Mouse (Mus musculus) stomach, embryonic 16.5 days (tissue): Measurements from ENCODE around the gene Stk25. TPM values are rescaled to one million over a fixed set of nuclear protein-coding genes. Genes with fewer than 3 reads are reported as not detected.
A peak's percentile ranks its signal among the peaks of the same experiment; 100 is the strongest.

Experiments used
- ATAC-seq: fragments of 200-750 bp; cut with Nextera tagmentation; 2 replicates; pipeline ENCODE4 v1.8.0; 2017; ENCODE audit warnings: moderate number of reproducible peaks, moderate TSS enrichment; ENCODE audit not compliant: insufficient read depth, low FRiP score
- H3K27ac ChIP-seq: fragments of 300-500 bp; sonication (generic); 2 replicates; pipeline ENCODE4 v1.5.1; 2014; ENCODE audit warnings: low read length
- H3K27me3 ChIP-seq: fragments of 300-500 bp; sonication (generic); 2 replicates; pipeline ENCODE4 v1.6.1; 2014; ENCODE audit warnings: low read length, control low read depth, mixed read lengths; ENCODE audit not compliant: control insufficient read depth, insufficient read depth
- H3K36me3 ChIP-seq: fragments of 300-500 bp; sonication (generic); 2 replicates; pipeline ENCODE4 v1.6.1; 2014; ENCODE audit warnings: low read length; ENCODE audit not compliant: control insufficient read depth, insufficient read depth
- H3K4me1 ChIP-seq: fragments of 300-500 bp; sonication (generic); 2 replicates; pipeline ENCODE4 v1.6.1; 2014; ENCODE audit warnings: low read length, control low read depth, mixed read lengths; ENCODE audit not compliant: control insufficient read depth, insufficient read depth
- H3K4me2 ChIP-seq: fragments of 300-500 bp; sonication (generic); 2 replicates; pipeline ENCODE4 v1.6.1; 2014; ENCODE audit warnings: low read depth, low read length, mixed read lengths
- H3K4me3 ChIP-seq: fragments of 300-500 bp; sonication (generic); replicated peaks from 2 replicates; pipeline ENCODE4 v1.5.1; 2014; ENCODE audit warnings: mild to moderate bottlenecking, low read length
- H3K9ac ChIP-seq: fragments of 300-500 bp; sonication (generic); 2 replicates; pipeline ENCODE4 v1.6.1; 2014; ENCODE audit warnings: low read length
- H3K9me3 ChIP-seq: fragments of 300-500 bp; sonication (generic); replicated peaks from 2 replicates; pipeline ENCODE4 v1.6.1; 2016; ENCODE audit warnings: low read length, control low read depth; ENCODE audit not compliant: control insufficient read depth
- WGBS: fragments of 180-500 bp; shearing (Covaris S2); extraction: QIAGEN DNeasy Blood & Tissue Kit; methylation state at CpG from one replicate; pipeline ENCODE4 v1.1.7; 2014; 5-methylcytosine and 5-hydroxymethylcytosine counted together
- polyA plus RNA-seq: library from polyadenylated mRNA; unstranded; fragments of >200 nt; fragmentation: Nextera tagmentation; extraction: Ambion mirVana; gene quantifications from 2 replicates; pipeline ENCODE4 v1.2.1, GENCODE M21; 2015

Stk25 gene
- polyA plus RNA-seq, 1 experiment from 2014 or later: 135 TPM

DNA sequence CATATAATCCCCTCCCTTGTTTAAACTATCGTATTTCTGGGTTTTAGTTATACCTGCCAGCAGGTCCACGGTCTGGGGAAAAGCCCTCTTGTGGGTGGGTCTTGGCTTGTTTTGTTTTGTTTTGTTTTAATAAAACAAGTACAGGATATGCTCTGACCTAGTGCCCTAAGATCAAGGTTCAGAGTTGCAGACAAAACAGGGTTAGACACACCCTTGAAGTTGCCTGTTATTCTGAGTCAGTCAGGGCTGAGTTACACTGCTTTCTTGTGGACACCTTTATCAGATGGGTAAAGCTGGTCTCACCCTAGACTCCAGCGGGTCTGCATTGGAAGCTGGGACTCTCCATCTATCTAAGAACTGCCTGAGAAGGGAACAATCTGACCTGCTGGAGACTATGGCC lies 35.0 kb upstream of the Stk25 start:
- Histone ChIP-seq H3K9me3 (no peaks in the 10 kb centered on the region), H3K4me2 (no peak overlapping the region), H3K36me3 (no peaks in the 10 kb centered on the region), H3K27ac (no peak overlapping the region), H3K4me3 (no peak overlapping the region), H3K27me3 (no peaks in the 10 kb centered on the region), H3K4me1 (no peaks in the 10 kb centered on the region; the same call in 1 of the 2 replicates), H3K9ac (no peak overlapping the region)
- WGBS: 64% methylated on average over 3 of the region's 3 CpGs
- ATAC-seq: no peak

DNA sequence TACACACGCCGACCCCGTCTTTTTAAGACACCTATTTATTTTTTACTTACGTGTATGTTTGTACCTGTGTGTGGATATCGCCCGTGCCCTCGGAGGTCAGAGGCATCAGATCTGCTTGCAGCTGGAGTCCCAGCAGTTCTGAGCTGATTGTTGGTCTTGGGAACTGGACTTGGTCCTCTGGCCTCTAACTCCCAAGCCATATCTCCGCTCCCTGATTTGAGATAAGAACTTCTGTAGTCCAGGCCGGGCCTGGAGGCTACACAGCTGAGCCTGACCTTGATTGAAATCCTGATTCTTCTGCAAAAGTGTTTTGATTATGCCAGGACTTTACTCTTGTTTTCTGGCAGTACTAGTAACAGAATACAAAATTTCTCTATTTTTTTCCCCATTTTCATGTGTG lies 34.3 kb upstream of the Stk25 start:
- no peaks in the 10 kb centered on the region for H3K27me3 ChIP-seq
- no peak overlapping the region for H3K4me2 ChIP-seq
- no peaks in the 10 kb centered on the region; the same call in 1 of the 2 replicates for H3K4me1 ChIP-seq
- ATAC-seq: no peak
- H3K4me3 ChIP-seq: no peak overlapping the region
- WGBS: 76% methylated on average over 9 of the region's 9 CpGs
- H3K9me3 ChIP-seq: no peaks in the 10 kb centered on the region
- H3K27ac ChIP-seq: no peak overlapping the region
- H3K36me3 ChIP-seq: no peaks in the 10 kb centered on the region
- no peak overlapping the region for H3K9ac ChIP-seq

DNA sequence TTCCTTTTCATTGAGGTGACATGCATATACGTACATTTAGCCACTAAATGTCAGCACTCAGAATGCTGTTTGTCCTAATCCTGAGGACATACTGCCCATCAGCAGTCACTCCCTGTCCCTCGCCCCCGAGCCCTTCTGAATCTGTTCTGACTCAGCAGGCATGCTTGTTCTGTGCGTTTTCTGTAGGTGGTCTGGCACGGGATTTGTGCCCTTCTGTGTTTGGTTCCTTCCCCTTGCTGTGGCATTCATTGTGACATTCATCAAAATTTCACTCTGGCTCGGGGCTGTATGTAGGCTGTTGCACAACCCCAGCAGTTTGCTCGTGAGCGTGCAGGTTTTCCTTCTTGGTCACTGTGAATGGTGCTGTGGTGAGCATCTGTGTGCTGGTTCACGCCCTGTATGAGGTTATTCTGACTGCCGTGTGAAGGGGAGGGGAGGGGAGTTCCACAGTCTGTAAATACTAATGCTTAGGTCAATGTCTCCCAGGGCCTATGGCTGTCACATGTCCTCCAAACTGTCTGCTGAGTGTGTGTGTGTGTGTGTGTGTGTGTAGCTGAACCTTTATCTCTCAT lies 33.4 kb upstream of the Stk25 start:
- H3K27ac ChIP-seq: no peak overlapping the region
- no peaks in the 10 kb centered on the region for H3K9me3 ChIP-seq
- H3K4me1 ChIP-seq: peaks cover 7% of the 10 kb centered on the region; the same call in 1 of the 2 replicates
- no peak for ATAC-seq
- no peak overlapping the region for H3K4me2 ChIP-seq
- H3K9ac ChIP-seq: no peak overlapping the region
- H3K36me3 ChIP-seq: no peaks in the 10 kb centered on the region
- no peaks in the 10 kb centered on the region for H3K27me3 ChIP-seq
- WGBS: 68% methylated on average over 10 of the region's 10 CpGs
- H3K4me3 ChIP-seq: no peak overlapping the region

DNA sequence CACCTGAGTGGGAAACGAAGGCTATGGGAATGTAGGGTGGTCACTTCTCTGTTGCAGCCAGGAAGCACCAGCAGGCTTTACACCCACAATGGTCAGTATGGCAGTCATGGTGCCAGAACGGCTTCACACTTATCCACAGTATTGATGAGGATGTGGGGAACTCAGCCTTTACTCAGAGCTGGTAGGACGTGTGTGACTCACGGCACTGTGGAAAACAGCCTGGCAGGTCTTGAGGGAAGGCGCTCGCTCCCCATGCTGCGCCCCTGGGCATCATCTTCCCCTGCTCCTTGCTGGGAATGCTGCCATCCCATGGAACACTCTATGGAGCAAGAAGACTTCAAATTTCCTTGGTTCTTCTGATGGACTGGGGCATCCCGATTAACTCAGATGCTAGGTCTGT lies 32.6 kb upstream of the Stk25 start:
- Histone ChIP-seq H3K27ac (no peak overlapping the region), H3K4me1 (peaks cover 7% of the 10 kb centered on the region; the same call in 1 of the 2 replicates), H3K4me2 (no peak overlapping the region), H3K4me3 (no peak overlapping the region), H3K9me3 (no peaks in the 10 kb centered on the region), H3K36me3 (no peaks in the 10 kb centered on the region), H3K27me3 (no peaks in the 10 kb centered on the region), H3K9ac (no peak overlapping the region)
- ATAC-seq: no peak
- WGBS: 89% methylated on average over 8 of the region's 8 CpGs

DNA sequence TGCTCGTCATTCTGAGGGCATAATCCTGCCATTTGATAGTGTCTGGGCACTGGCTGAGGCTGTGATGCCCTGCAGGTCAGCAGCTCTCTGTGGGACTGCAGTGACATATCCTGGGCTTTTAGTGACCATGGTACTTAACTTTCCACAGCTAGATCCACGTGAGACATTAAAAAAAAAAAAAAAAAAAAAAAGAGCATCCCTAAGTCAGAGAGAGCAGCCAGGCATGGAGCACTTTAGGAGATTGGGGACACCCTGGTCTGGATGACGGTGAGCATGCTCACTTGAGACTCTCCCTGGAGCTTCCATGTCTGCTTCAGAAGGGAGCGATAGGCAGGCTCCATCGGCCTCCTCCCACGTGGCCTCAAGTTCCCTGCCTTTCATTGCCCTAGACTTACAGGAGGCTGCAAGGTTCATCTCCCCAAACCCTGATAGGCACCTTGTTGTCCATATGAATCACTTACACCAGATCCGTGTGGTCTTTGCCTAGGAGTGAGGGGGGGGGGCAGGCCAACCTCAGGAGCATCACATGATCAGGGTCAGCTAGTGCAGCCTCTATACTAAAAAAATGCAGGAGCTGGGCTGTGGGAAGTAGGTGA lies 31.5 kb upstream of the Stk25 start:
- H3K27me3 ChIP-seq: no peaks in the 10 kb centered on the region
- whole genome bisulfite sequencing: 78% methylated on average over 7 of the region's 7 CpGs
- H3K36me3 ChIP-seq: no peaks in the 10 kb centered on the region

DNA sequence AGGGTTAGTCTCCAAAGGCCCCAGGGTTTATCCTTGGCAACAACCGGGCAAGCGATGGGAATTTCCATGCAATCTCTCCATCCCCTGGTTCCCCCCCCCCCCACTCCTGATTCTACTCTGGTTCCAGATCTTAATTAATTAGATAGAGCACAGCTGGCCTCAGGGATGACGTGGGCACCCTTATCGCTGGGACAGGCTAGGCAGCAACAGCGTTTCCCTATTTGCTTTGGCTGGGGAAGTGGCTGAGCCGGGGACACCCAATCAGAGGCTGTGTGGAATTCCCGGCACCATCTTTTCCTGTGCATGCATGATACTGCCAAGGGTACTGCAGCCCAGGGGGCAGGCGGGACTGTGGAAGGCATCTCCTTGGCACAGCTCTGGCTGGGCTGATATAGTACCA lies 29.7 kb upstream of the Stk25 start:
- H3K4me1 ChIP-seq: peaks cover 9% of the 10 kb centered on the region; the same call in 1 of the 2 replicates
- H3K9ac ChIP-seq: no peak overlapping the region
- ATAC-seq: 0 out of 2 replicates have a peak, but pooled peaks have one; percentile 15
- 68% methylated on average over 8 of the region's 8 CpGs for WGBS
- H3K27me3 ChIP-seq: no peaks in the 10 kb centered on the region
- H3K36me3 ChIP-seq: no peaks in the 10 kb centered on the region
- H3K4me2 ChIP-seq: no peak overlapping the region
- no peak overlapping the region for H3K4me3 ChIP-seq
- no peak overlapping the region for H3K27ac ChIP-seq
- no peaks in the 10 kb centered on the region for H3K9me3 ChIP-seq

More for the DNA sequence above, 31.5 kb upstream of the Stk25 start:
- H3K4me2 ChIP-seq: no peak overlapping the region
- no peak overlapping the region for H3K27ac ChIP-seq
- H3K9me3 ChIP-seq: no peaks in the 10 kb centered on the region
- H3K9ac ChIP-seq: 0 out of 2 replicates have a peak overlapping the region, but pooled peaks have one; percentile 9
- H3K4me3 ChIP-seq: no peak overlapping the region
- H3K4me1 ChIP-seq: peaks cover 9% of the 10 kb centered on the region; the same call in 1 of the 2 replicates
- no peak for ATAC-seq

DNA sequence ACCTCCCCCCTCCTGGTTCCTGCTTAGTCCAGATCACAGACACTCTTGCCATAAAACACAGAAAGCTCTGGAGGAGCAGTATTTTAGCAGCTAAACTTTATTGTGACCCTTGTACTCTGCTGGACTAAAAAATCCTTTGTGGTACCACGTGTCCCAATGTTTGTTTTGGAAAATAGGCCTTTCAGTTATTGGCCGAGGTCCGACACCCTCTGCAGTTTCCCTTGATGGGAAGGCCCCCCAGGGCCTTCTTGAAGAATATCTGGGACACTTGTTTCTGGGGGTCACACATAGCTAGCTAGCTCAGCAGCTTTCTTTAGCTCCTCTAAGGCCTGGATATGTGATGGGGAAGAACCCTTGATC lies 28.5 kb upstream of the Stk25 start:
- Histone ChIP-seq H3K4me3 (peak overlapping the region; percentile 71), H3K4me2 (peak overlapping the region; percentile 94), H3K27me3 (no peaks in the 10 kb centered on the region), H3K9ac (peak overlapping the region; percentile 81), H3K9me3 (no peaks in the 10 kb centered on the region), H3K27ac (peak overlapping the region; percentile 73), H3K36me3 (no peaks in the 10 kb centered on the region), H3K4me1 (peaks cover 9% of the 10 kb centered on the region; the same call in 1 of the 2 replicates)
- 45% methylated on average over 3 of the region's 3 CpGs for WGBS
- no peak for ATAC-seq

DNA sequence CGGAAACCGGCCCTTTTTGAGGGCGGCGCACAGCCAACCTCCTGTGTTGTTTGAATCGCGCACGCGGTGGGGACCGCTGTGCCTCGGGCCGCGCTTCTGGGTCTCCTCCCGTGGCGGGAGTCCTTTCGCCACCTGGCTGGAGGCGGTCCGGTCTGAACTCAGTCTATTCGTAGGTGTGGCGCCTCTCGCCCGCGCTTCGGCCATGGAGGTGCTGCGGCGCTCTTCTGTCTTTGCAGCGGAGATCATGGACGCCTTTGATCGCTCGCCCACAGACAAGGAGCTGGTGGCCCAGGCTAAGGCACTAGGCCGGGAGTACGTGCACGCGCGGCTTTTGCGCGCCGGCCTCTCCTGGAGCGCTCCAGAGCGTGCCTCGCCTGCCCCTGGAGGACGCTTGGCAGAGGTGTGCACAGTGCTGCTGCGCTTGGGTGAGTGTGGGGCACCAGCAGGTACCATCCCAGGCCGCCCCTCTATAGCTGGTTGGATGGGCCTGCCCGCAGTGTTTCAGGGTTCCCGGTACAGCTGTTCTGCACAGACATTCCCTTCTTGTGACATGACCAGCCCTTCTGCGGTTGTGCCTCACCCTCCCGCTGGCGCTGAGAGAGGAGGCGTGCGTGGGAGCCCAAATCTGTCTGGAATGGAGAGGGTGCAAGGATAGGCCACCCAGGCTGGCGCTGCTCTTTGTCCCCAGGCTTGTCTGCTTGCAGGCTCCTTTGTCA lies 27.9 kb upstream of the Stk25 start:
- no peaks in the 10 kb centered on the region for H3K9me3 ChIP-seq
- 4% methylated on average over 51 of the region's 51 CpGs for WGBS
- peak overlapping the region; percentile 94 for H3K4me2 ChIP-seq
- H3K4me1 ChIP-seq: peaks cover 9% of the 10 kb centered on the region; the same call in 1 of the 2 replicates
- no peaks in the 10 kb centered on the region for H3K27me3 ChIP-seq
- peak overlapping the region; percentile 73 for H3K27ac ChIP-seq
- H3K9ac ChIP-seq: peak overlapping the region; percentile 81
- no peaks in the 10 kb centered on the region for H3K36me3 ChIP-seq
- H3K4me3 ChIP-seq: peak overlapping the region; percentile 71
- peak; percentile 83; the same call in 1 of the 2 replicates for ATAC-seq
